Mouse (Mus musculus) G1E (cell line): ENCODE results near the gene Fat2. TPM values are rescaled to one million over a fixed set of nuclear protein-coding genes. Genes with fewer than 3 reads are reported as not detected.
A peak's percentile ranks its signal among the peaks of the same experiment; 100 is the strongest.

ENCODE experiments used
- ATAC-seq: 2 replicates; pipeline ENCODE4 v1.8.0; 2016; ENCODE audit warnings: mild to moderate bottlenecking; ENCODE audit not compliant: insufficient number of reproducible peaks, poor library complexity, low FRiP score, severe bottlenecking; ENCODE audit errors: extremely low read depth
- DNase-seq: peaks from one replicate; pipeline ENCODE4 v3.0.0; 2012; ENCODE audit warnings: low spot score
- H3K27me3 ChIP-seq: 2 replicates; pipeline ENCODE4 v1.6.1; 2012; ENCODE audit warnings: mild to moderate bottlenecking, low read length, inconsistent platforms; ENCODE audit not compliant: insufficient read depth
- H3K36me3 ChIP-seq: replicated peaks from 2 replicates; pipeline ENCODE3; 2012; ENCODE audit warnings: mild to moderate bottlenecking, inconsistent platforms
- H3K4me1 ChIP-seq: 2 replicates; pipeline ENCODE4 v1.6.1; 2012; ENCODE audit warnings: low read depth, low read length, inconsistent platforms, mixed read lengths; ENCODE audit not compliant: insufficient read depth
- H3K4me3 ChIP-seq: 2 replicates; pipeline ENCODE4 v1.5.1; 2012; ENCODE audit warnings: low read depth, mild to moderate bottlenecking, inconsistent platforms, low read length, moderate library complexity, mixed read lengths
- H3K9me3 ChIP-seq: replicated peaks from 2 replicates; pipeline ENCODE4 v1.6.1; 2012; ENCODE audit warnings: inconsistent platforms
- CTCF ChIP-seq: IDR thresholded peaks from 2 replicates; pipeline ENCODE4 v1.5.1; 2012; ENCODE audit warnings: low read depth, low read length, inconsistent platforms, mixed read lengths
- GATA1 ChIP-seq: IDR thresholded peaks from 2 replicates; pipeline ENCODE4 v1.6.1; 2012; ENCODE audit warnings: borderline replicate concordance, low read length, inconsistent platforms, mixed read lengths
- GATA2 ChIP-seq: IDR thresholded peaks from 2 replicates; pipeline ENCODE4 v1.6.1; 2012; ENCODE audit warnings: low read depth, low read length, inconsistent platforms, borderline replicate concordance
- POLR2AphosphoS5 ChIP-seq: IDR thresholded peaks from 2 replicates; pipeline ENCODE4 v1.6.1; 2012; ENCODE audit warnings: low read depth, low read length, inconsistent platforms; ENCODE audit not compliant: insufficient replicate concordance
- TAL1 ChIP-seq: conservative IDR thresholded peaks from 2 replicates; pipeline ENCODE4 v1.6.1; 2012; ENCODE audit warnings: low read depth, low read length, inconsistent platforms, mixed read lengths
- polyA plus RNA-seq: library from polyadenylated mRNA; stranded (reverse); fragments of >175 nt; gene quantifications from 2 replicates; pipeline ENCODE4 v1.2.3, GENCODE M21; 2012
- total RNA-seq, 2 experiments: library from RNA; stranded (forward) in 1 of 2; stranded (reverse) in 1 of 2; fragments of 200-1000 nt in 1 of 2; fragments of >200 nt in 1 of 2; fragmentation: Nextera tagmentation in 1 of 2; gene quantifications; 2 replicates each; pipeline ENCODE4 v1.2.3; 2014 to 2017

Fat2 gene
- total RNA-seq (2014; fragmentation: Nextera tagmentation) (not detected in 2 replicates), total RNA-seq (2017) (0.06 and 0.11 TPM in 2 replicates), polyA plus RNA-seq (not detected in 2 replicates)

DNA sequence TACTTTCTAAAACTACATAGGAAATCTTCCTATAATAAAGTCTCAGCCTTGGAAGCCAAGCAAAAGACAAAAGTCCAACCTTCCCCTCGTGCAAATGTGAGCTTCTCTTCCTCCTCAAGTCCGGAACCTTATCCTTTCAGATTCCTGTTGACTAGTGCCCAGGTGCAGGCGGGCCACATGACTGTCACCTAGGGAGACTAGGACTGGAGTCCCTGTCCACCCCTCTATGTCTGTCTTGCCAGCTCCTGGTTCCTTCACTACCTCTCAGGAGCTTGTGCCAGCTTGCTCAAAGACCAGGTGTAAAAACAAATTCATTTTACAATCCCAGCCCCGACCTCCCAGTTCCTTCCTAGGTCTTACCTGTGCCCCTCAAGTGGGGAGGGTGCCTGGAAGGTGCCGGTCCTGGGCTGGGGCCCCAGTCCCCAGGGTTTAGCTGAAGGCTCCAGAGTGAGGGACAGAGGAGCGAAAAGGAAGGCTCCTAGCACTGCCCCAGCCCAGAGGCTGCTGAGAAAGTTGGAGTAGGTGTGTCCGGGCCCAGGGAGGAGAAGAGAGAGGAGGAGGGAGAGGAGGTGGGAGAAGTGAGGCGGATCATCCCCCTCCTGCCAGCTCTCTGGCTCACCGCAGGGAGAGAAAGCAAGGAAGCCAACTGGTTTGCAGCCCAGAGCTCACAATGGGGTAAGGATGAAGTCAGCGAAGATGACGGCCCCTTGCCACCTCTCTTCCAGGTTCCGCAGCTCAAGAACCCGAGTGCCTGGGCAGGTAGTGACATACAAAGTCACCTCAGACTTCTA is at the start of gene Fat2:
Fat2 (minus strand) TSS at position 464 of the 791 bp plus-strand sequence.
- DNase-seq: no peak
- ATAC-seq: no peak
- Histone ChIP-seq H3K4me3 (no peak within 1 kb of the TSS), H3K27me3 (no peaks in the 10 kb centered on the region), H3K36me3 (no peaks in the 10 kb centered on the region), H3K9me3 (no peaks in the 10 kb centered on the region), H3K4me1 (no peaks in the 10 kb centered on the region)
- TF ChIP-seq TAL1 (no peak), GATA2 (no peak), POLR2AphosphoS5 (no peak), CTCF (no peak)

DNA sequence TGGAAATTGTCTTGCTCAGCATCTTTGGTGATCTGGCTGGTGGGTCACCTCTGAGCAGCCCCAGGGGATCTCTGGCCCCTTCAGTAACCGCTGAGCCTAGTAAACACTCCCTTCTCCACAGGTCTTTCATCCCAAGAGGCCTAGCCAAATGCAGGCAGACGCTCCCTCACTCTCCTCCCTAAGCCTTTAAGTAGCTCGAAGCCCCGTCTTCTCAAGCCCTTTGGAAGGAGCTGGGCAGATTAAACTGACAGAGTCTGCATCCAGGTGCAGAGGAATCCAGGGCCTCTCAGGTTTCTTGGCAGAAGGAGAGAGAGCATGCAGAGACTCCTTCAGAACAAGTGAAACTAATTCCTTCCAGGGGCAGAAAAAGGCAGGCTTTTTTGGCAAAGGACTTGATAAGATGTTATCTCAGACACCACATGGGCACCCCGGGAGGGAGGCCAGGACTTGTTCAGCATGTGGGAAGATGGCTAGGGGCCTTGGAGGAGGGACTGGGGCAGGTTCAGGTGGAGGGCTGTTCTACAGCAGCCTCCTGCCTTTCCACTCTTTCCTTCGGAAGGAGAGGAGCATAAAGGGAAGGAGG is 47.2 kb upstream of the Fat2 start:
- H3K9me3 ChIP-seq: no peaks in the 10 kb centered on the region
- no peaks in the 10 kb centered on the region for H3K36me3 ChIP-seq
- ATAC-seq (no peak), DNase-seq (no peak)
- no peak overlapping the region for H3K4me3 ChIP-seq
- peaks cover 10% of the 10 kb centered on the region for H3K4me1 ChIP-seq
- TF ChIP-seq POLR2AphosphoS5 (no peak), GATA1 (no peak), GATA2 (no peak), TAL1 (no peak), CTCF (no peak)
- H3K27me3 ChIP-seq: peaks cover 27% of the 10 kb centered on the region

DNA sequence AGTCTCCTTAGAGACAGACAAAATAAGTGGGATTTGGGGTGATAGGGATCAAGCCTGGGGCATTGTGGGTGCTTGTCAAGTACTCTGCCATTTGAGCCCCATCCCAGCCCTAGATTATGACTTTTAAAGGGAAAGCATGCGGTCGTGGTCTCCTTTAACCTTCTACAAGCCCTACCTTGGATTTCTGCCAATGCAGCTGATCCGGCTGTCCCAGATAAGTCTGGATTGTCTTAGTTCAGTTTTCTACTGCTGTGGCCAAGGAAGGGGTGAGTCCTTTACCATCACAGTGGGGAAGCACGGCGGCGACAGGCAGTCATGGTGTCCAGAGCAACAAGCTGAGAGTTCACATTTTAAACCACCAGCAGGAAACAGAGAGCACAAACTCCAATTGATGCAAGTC is 44.5 kb upstream of the Fat2 start:
- no peak for DNase-seq
- no peak for ATAC-seq
- TF ChIP-seq TAL1 (no peak), CTCF (no peak), GATA2 (no peak), GATA1 (no peak), POLR2AphosphoS5 (no peak)

DNA sequence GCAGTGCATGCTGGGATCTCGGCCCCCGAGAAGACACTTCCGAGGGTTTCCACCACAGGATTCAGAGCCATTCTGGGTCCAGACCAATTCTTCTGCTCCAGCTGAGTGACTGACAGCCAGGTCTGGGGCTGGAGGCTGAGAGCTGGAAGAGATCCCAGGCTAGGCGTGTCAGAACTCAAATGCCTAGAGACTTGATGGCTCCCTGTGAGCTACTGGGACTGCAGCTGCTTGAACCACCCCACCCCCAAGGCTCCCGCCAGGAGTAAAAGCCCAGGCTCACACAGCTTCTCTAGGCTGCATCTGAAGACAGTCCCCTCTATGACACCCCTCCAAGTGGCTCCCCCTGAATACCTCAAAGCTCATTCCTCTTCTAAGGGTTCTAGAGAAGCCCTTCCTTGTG is 42.0 kb upstream of the Fat2 start:
- no peaks in the 10 kb centered on the region for H3K36me3 ChIP-seq
- DNase-seq: no peak
- no peak for ATAC-seq
- H3K4me3 ChIP-seq: no peak overlapping the region
- peaks cover 11% of the 10 kb centered on the region for H3K27me3 ChIP-seq
- no peaks in the 10 kb centered on the region for H3K9me3 ChIP-seq
- TF ChIP-seq POLR2AphosphoS5: no peak
- peaks cover 2% of the 10 kb centered on the region for H3K4me1 ChIP-seq

More for the DNA sequence above, 44.5 kb upstream of the Fat2 start:
- H3K9me3 ChIP-seq: no peaks in the 10 kb centered on the region
- no peak overlapping the region for H3K4me3 ChIP-seq
- H3K4me1 ChIP-seq: peaks cover 10% of the 10 kb centered on the region
- H3K27me3 ChIP-seq: peaks cover 22% of the 10 kb centered on the region
- no peaks in the 10 kb centered on the region for H3K36me3 ChIP-seq

DNA sequence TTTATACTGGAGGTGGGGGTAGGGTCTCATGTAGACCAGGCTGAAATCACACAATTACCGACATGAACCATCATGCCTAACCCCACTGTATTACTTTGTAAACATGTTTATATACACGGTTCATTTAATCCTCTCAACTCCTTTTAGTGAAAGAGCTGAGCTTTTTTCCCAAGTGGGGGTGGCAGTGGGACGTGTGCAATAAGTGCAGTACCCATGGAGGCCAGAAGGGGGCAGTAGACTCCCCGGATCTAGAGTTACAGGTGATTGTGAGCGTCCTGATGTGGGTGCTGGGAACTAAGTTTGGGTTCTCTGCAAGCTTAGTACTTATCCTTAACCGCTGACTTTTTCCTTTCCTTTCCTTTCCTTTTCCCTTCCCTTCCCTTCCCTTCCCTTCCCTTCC is 37.5 kb upstream of the Fat2 start:
- DNase-seq (no peak), ATAC-seq (no peak)
- Histone ChIP-seq H3K4me3 (no peak overlapping the region), H3K4me1 (no peaks in the 10 kb centered on the region), H3K36me3 (no peaks in the 10 kb centered on the region), H3K9me3 (no peaks in the 10 kb centered on the region), H3K27me3 (peaks cover 10% of the 10 kb centered on the region)
- TF ChIP-seq CTCF (peak; percentile 77), GATA2 (no peak), TAL1 (no peak), GATA1 (no peak), POLR2AphosphoS5 (no peak)

DNA sequence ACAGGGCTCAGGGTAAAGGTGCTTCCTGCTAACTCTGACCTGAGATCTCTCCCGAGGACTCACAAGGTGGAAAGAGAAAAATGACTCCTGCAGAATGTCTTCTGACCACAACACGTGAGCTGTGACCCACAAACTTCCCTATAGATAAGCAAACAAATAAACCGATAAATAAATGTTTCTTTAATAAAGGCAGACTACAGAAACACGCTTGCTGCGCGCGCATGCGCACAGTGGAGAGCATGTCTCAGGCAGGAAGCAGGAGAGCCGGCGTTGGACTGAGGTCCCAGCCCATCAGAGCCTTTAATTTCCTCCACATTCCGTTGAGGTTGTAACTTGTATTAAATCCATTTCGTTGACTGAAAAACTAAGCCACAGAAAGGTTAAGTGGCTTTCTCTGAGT is 37.0 kb upstream of the Fat2 start:
- no peaks in the 10 kb centered on the region for H3K36me3 ChIP-seq
- H3K27me3 ChIP-seq: peaks cover 7% of the 10 kb centered on the region
- H3K9me3 ChIP-seq: no peaks in the 10 kb centered on the region
- TF ChIP-seq TAL1: no peak
- no peak for TF ChIP-seq CTCF
- no peak for TF ChIP-seq POLR2AphosphoS5
- TF ChIP-seq GATA2: no peak
- TF ChIP-seq GATA1: no peak
- DNase-seq (no peak), ATAC-seq (no peak)
- H3K4me3 ChIP-seq: no peak overlapping the region
- H3K4me1 ChIP-seq: no peaks in the 10 kb centered on the region

DNA sequence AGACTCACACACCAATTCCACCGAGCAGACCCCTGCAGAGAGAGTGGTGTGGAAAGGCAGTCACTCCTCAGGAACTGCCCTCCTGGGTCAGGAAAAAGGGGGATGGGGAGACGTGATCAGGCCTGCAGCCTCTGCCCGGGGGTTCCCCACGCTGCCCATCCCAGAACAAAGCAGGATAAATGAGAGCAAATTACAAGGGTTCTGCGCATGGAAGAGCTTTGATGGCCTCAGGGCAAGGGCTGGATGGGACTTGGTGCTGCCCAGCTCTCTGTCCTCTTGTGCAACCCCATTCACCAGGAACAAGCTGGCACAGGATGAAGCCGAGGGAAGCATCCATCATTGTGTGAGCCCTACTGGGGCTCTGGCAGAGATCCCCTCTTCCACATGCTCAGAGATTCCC is 35.6 kb upstream of the Fat2 start:
- ATAC-seq: no peak
- H3K9me3 ChIP-seq: no peaks in the 10 kb centered on the region
- no peak overlapping the region for H3K4me3 ChIP-seq
- H3K27me3 ChIP-seq: peaks cover 6% of the 10 kb centered on the region; the same call in 1 of the 2 replicates
- H3K4me1 ChIP-seq: no peaks in the 10 kb centered on the region
- no peaks in the 10 kb centered on the region for H3K36me3 ChIP-seq
- no peak for DNase-seq
- no peak for TF ChIP-seq GATA2
- TF ChIP-seq CTCF: no peak
- TF ChIP-seq GATA1: no peak
- no peak for TF ChIP-seq TAL1
- TF ChIP-seq POLR2AphosphoS5: no peak
